Mouse (Mus musculus): Measurements from ENCODE around the gene Kcnj6. TPM values are rescaled to one million over a fixed set of nuclear protein-coding genes. Genes with fewer than 3 reads are reported as not detected.

Kcnj6 gene
- not detected in 2 replicates for polyA plus RNA-seq (2012; rRNA removed)

- no peak for DNase-seq (ENCODE audit: low spot score)
These were observed at the start of gene Kcnj6 for GRCm38 (mm10) chr16:94997340-94997849. Kcnj6 (minus strand) TSS chr16:94997701.

- no peak for DNase-seq (ENCODE audit: low spot score)
These were observed 12.4 kb upstream of the Kcnj6 start for GRCm38 (mm10) chr16:95009937-95010336.

GRCm38 (mm10) chr16:95004599-95004998 is 7.1 kb upstream of the Kcnj6 start:
- no peak for DNase-seq (ENCODE audit: low spot score)

GRCm38 (mm10) chr16:94999551-94999950 is 2.0 kb upstream of the Kcnj6 start:
- DNase-seq (ENCODE audit: low spot score) = no peak

- DNase-seq (ENCODE audit: low spot score) = no peak
These were observed 1.5 kb upstream of the Kcnj6 start for GRCm38 (mm10) chr16:94999019-94999418.

- DNase-seq (ENCODE audit: low spot score) = no peak
These were observed 665 bp downstream of the Kcnj6 start for GRCm38 (mm10) chr16:94996791-94997281.

- DNase-seq (ENCODE audit: low spot score) = no peak
These were observed 1.9 kb downstream of the Kcnj6 start for GRCm38 (mm10) chr16:94995542-94996131.

GRCm38 (mm10) chr16:94994924-94995323 is 2.6 kb downstream of the Kcnj6 start:
- no peak for DNase-seq (ENCODE audit: low spot score)

- no peak for DNase-seq (ENCODE audit: low spot score)
These were observed 3.4 kb downstream of the Kcnj6 start for GRCm38 (mm10) chr16:94994148-94994547.

- no peak for DNase-seq (ENCODE audit: low spot score)
These were observed 7.4 kb downstream of the Kcnj6 start for GRCm38 (mm10) chr16:94990114-94990513.

- no peak for DNase-seq (ENCODE audit: low spot score)
These were observed 10.8 kb downstream of the Kcnj6 start for GRCm38 (mm10) chr16:94986731-94987130.

- no peak for DNase-seq (ENCODE audit: low spot score)
These were observed 13.2 kb downstream of the Kcnj6 start for GRCm38 (mm10) chr16:94984263-94984662.

- no peak for DNase-seq (ENCODE audit: low spot score)
These were observed 17.1 kb downstream of the Kcnj6 start for GRCm38 (mm10) chr16:94980374-94980773.

GRCm38 (mm10) chr16:94979499-94979898 is 18.0 kb downstream of the Kcnj6 start:
- no peak for DNase-seq (ENCODE audit: low spot score)

GRCm38 (mm10) chr16:94972080-94972855 is 25.2 kb downstream of the Kcnj6 start:
- no peak for DNase-seq (ENCODE audit: low spot score)

GRCm38 (mm10) chr16:94968941-94969340 is 28.6 kb downstream of the Kcnj6 start:
- DNase-seq (ENCODE audit: low spot score) = no peak

- no peak for DNase-seq (ENCODE audit: low spot score)
These were observed 29.0 kb downstream of the Kcnj6 start for GRCm38 (mm10) chr16:94968472-94968871.

- DNase-seq (ENCODE audit: low spot score) = no peak
These were observed 40.2 kb downstream of the Kcnj6 start for GRCm38 (mm10) chr16:94957156-94957828.

GRCm38 (mm10) chr16:94956410-94956809 is 41.1 kb downstream of the Kcnj6 start:
- DNase-seq (ENCODE audit: low spot score) = no peak

- no peak for DNase-seq (ENCODE audit: low spot score)
These were observed 44.2 kb downstream of the Kcnj6 start for GRCm38 (mm10) chr16:94953294-94953693.

- no peak for DNase-seq (ENCODE audit: low spot score)
These were observed 48.3 kb downstream of the Kcnj6 start for GRCm38 (mm10) chr16:94949172-94949571.

GRCm38 (mm10) chr16:94946848-94947247 is 50.7 kb downstream of the Kcnj6 start:
- DNase-seq (ENCODE audit: low spot score) = no peak
